Mouse (Mus musculus) cerebellum, adult 9-10 months (tissue): Measurements from ENCODE around the gene Plpp3.

Experiments used
- DNase-seq: peaks from one replicate; pipeline ENCODE4 v3.0.0; 2022

Gene Plpp3

GRCm38 (mm10) chr4:105157276-105158168, at the start of gene Plpp3:
Gene Plpp3, plus strand, starts transcription at chr4:105157347.
- peak; percentile 28 for DNase-seq

GRCm38 (mm10) chr4:105107943-105108640, 49.1 kb upstream of the Plpp3 start:
- no peak for DNase-seq

- DNase-seq, result no peak
These were observed 48.4 kb upstream of the Plpp3 start for GRCm38 (mm10) chr4:105108641-105109198.

GRCm38 (mm10) chr4:105109199-105109989, 47.8 kb upstream of the Plpp3 start, which contains the start of gene Prkaa2:
Gene Prkaa2, minus strand, starts transcription at chr4:105109890.
- peak; percentile 68 for DNase-seq

GRCm38 (mm10) chr4:105109990-105110683, 47.0 kb upstream of the Plpp3 start:
- peak; percentile 80 for DNase-seq

- no peak for DNase-seq
These were observed 46.5 kb upstream of the Plpp3 start for GRCm38 (mm10) chr4:105110684-105111035.

- no peak for DNase-seq
These were observed 45.4 kb upstream of the Plpp3 start for GRCm38 (mm10) chr4:105111770-105112169.

GRCm38 (mm10) chr4:105113042-105113441, 44.1 kb upstream of the Plpp3 start:
- no peak for DNase-seq

GRCm38 (mm10) chr4:105113468-105113867, 43.7 kb upstream of the Plpp3 start:
- no peak for DNase-seq

GRCm38 (mm10) chr4:105121081-105121480, 36.1 kb upstream of the Plpp3 start:
- no peak for DNase-seq

- DNase-seq, result peak; percentile 77
These were observed 34.7 kb upstream of the Plpp3 start for GRCm38 (mm10) chr4:105122429-105122828.

- no peak for DNase-seq
These were observed 27.9 kb upstream of the Plpp3 start for GRCm38 (mm10) chr4:105129212-105129611.

- DNase-seq, result no peak
These were observed 25.3 kb upstream of the Plpp3 start for GRCm38 (mm10) chr4:105131756-105132314.

GRCm38 (mm10) chr4:105133350-105134050, 23.6 kb upstream of the Plpp3 start:
- DNase-seq, result no peak

GRCm38 (mm10) chr4:105149492-105149891, 7.7 kb upstream of the Plpp3 start:
- no peak for DNase-seq

- peak; percentile 54 for DNase-seq
These were observed 5.0 kb upstream of the Plpp3 start for GRCm38 (mm10) chr4:105151911-105152690.

- no peak for DNase-seq
These were observed 3.9 kb upstream of the Plpp3 start for GRCm38 (mm10) chr4:105153227-105153626.

GRCm38 (mm10) chr4:105156281-105156680, 866 bp upstream of the Plpp3 start:
- DNase-seq, result no peak

- DNase-seq, result no peak
These were observed 232 bp upstream of the Plpp3 start for GRCm38 (mm10) chr4:105156955-105157275.

- peak; percentile 17 for DNase-seq
These were observed 1.0 kb downstream of the Plpp3 start for GRCm38 (mm10) chr4:105158169-105158555.
